Mouse (Mus musculus) v-Abl transformed pro-B cells (cell line): ENCODE results near the gene Vmn2r34.
"Not testable (repeated sequence)": the region's sequence is repeated elsewhere in the genome, so short reads cannot be mapped to it uniquely, and the experiment has no call there.

Experiments
- in situ Hi-C, 2 experiments: fragments of 400-800 bp; cut with MboI; formaldehyde crosslinking; loops; one replicate each; pipeline ENCODE4 v1.15.1; 2025; ENCODE audit not compliant: unreplicated experiment in 2 of 2

The Vmn2r34 gene

DNA sequence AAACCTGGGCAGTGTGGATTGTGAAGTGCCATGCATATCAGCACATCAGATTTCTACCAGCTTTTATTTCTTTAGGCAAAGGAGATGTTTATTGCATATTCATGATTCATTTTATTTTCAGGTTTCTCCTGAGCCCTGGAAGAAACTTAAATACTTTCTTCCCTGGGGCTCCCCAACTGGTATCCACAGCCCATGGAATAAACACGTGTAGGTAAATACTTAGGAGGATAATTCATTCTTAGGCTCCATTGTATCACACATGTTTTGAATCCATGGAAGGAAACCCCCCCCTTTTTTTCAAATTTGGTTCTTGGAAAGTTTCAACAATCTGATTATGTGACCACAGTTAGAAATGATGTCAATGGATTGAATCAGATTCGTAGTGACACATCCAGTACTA lies at the start of gene Vmn2r34:
Gene Vmn2r34, minus strand, starts transcription at position 101 of the 400 bp plus-strand sequence.
- in situ Hi-C loops: not testable (repeated sequence)

GRCm38 (mm10) chr7:7674032-7674431 lies 15.3 kb downstream of the Vmn2r34 start:
- in situ Hi-C loops: not testable (repeated sequence)
